Mouse (Mus musculus) urinary bladder, postnatal 36 days (tissue): ENCODE data around the gene Agk.

Experiments used
- DNase-seq, 2 experiments: peaks; one replicate each; pipeline ENCODE4 v3.0.0; 2022; ENCODE audit warnings: low spot score in 2 of 2, mixed read lengths in 1 of 2

Agk gene

GRCm38 (mm10) chr6:40411085-40411484 is 86.1 kb downstream of the Agk start:
- no peak for DNase-seq

GRCm38 (mm10) chr6:40413046-40413445 is 88.1 kb downstream of the Agk start:
- DNase-seq, result no peak

GRCm38 (mm10) chr6:40413565-40413964 is 88.6 kb downstream of the Agk start:
- no peak for DNase-seq

GRCm38 (mm10) chr6:40415799-40416198 is 90.8 kb downstream of the Agk start:
- DNase-seq, result no peak

GRCm38 (mm10) chr6:40418386-40418785 is 93.4 kb downstream of the Agk start:
- DNase-seq, result no peak

GRCm38 (mm10) chr6:40421099-40421498 is 96.1 kb downstream of the Agk start:
- DNase-seq, result no peak

GRCm38 (mm10) chr6:40423013-40423412 is 98.0 kb downstream of the Agk start:
- DNase-seq, result no peak

GRCm38 (mm10) chr6:40423774-40424173 is 98.8 kb downstream of the Agk start:
- DNase-seq, result peak; percentile 30 to 33

GRCm38 (mm10) chr6:40427441-40427840 is 102.5 kb downstream of the Agk start:
- DNase-seq, result no peak

GRCm38 (mm10) chr6:40428696-40429095 is 103.7 kb downstream of the Agk start:
- DNase-seq, result no peak

- peak in 1 of 2 experiments; percentile 4 for DNase-seq
Measured at GRCm38 (mm10) chr6:40429521-40429931, 104.6 kb downstream of the Agk start.

- no peak for DNase-seq
Measured at GRCm38 (mm10) chr6:40430251-40430650, 105.3 kb downstream of the Agk start.

GRCm38 (mm10) chr6:40430878-40431277 is 105.9 kb downstream of the Agk start:
- DNase-seq, result no peak

GRCm38 (mm10) chr6:40431356-40431755 is 106.4 kb downstream of the Agk start:
- DNase-seq, result no peak

- DNase-seq, result no peak
Measured at GRCm38 (mm10) chr6:40431812-40432211, 106.8 kb downstream of the Agk start.

GRCm38 (mm10) chr6:40432346-40433275 is 107.6 kb downstream of the Agk start:
- no peak for DNase-seq

GRCm38 (mm10) chr6:40434697-40435096 is 109.7 kb downstream of the Agk start:
- DNase-seq, result no peak

GRCm38 (mm10) chr6:40435151-40436046 is 110.4 kb downstream of the Agk start:
- peak; percentile 24 to 36 for DNase-seq

GRCm38 (mm10) chr6:40436047-40436483 is 111.1 kb downstream of the Agk start, which contains the start of gene E330009J07Rik:
E330009J07Rik (minus strand) TSS chr6:40436135.
- DNase-seq, result peak; percentile 77 to 81

GRCm38 (mm10) chr6:40438936-40439335 is 114.0 kb downstream of the Agk start, which contains the start of gene Wee2:
Wee2 (plus strand) TSS chr6:40439088.
- DNase-seq, result no peak

- DNase-seq, result no peak
Measured at GRCm38 (mm10) chr6:40439731-40440130, 114.8 kb downstream of the Agk start.

GRCm38 (mm10) chr6:40441276-40441675 is 116.3 kb downstream of the Agk start:
- no peak for DNase-seq
